Mouse (Mus musculus) neural tube, embryonic 11.5 days (tissue): ENCODE measurements around the gene Fstl3. TPM values are rescaled to one million over a fixed set of nuclear protein-coding genes. Genes with fewer than 3 reads are reported as not detected.

Experiments
- ATAC-seq: fragments of 200-750 bp; cut with Nextera tagmentation; 2 replicates; pipeline ENCODE4 v1.8.0; 2017; ENCODE audit warnings: moderate number of reproducible peaks, mild to moderate bottlenecking, moderate TSS enrichment, moderate library complexity; ENCODE audit not compliant: insufficient read depth, low FRiP score, low TSS enrichment
- DNase-seq: peaks from one replicate; pipeline ENCODE4 v3.0.0-alpha.2; 2015; ENCODE audit warnings: low spot score
- H3K27ac ChIP-seq: fragments of 300-500 bp; sonication (generic); 2 replicates; pipeline ENCODE4 v1.5.1; 2014; ENCODE audit warnings: low read depth, mild to moderate bottlenecking, low read length
- H3K27me3 ChIP-seq: fragments of 300-500 bp; sonication (generic); 2 replicates; pipeline ENCODE4 v1.6.1; 2014; ENCODE audit warnings: mild to moderate bottlenecking, low read length, mixed read lengths; ENCODE audit not compliant: control insufficient read depth, insufficient read depth
- H3K36me3 ChIP-seq: fragments of 300-500 bp; sonication (generic); 2 replicates; pipeline ENCODE4 v1.6.1; 2014; ENCODE audit warnings: mild to moderate bottlenecking, low read length, moderate library complexity, mixed read lengths; ENCODE audit not compliant: control insufficient read depth, insufficient read depth
- H3K4me1 ChIP-seq: fragments of 300-500 bp; sonication (generic); 2 replicates; pipeline ENCODE4 v1.6.1; 2014; ENCODE audit warnings: low read length, mixed read lengths; ENCODE audit not compliant: control insufficient read depth, insufficient read depth
- H3K4me2 ChIP-seq: fragments of 300-500 bp; sonication (generic); 2 replicates; pipeline ENCODE4 v1.6.1; 2014; ENCODE audit warnings: low read depth, mild to moderate bottlenecking, moderate library complexity
- H3K4me3 ChIP-seq: fragments of 300-500 bp; sonication (generic); 2 replicates; pipeline ENCODE4 v1.5.1; 2014; ENCODE audit warnings: low read depth, low read length
- H3K9ac ChIP-seq: fragments of 300-500 bp; sonication (generic); 2 replicates; pipeline ENCODE4 v1.6.1; 2014; ENCODE audit warnings: mild to moderate bottlenecking, low read length
- H3K9me3 ChIP-seq: fragments of 300-500 bp; sonication (generic); 2 replicates; pipeline ENCODE4 v1.6.1; 2016; ENCODE audit warnings: low read length; ENCODE audit not compliant: control insufficient read depth
- WGBS: fragments of 180-500 bp; shearing (Covaris S2); extraction: QIAGEN DNeasy Blood & Tissue Kit; methylation state at CpG from one replicate; pipeline ENCODE4 v1.1.7; 2014; 5-methylcytosine and 5-hydroxymethylcytosine counted together
- polyA plus RNA-seq: library from polyadenylated mRNA; unstranded; fragments of >200 nt; fragmentation: Nextera tagmentation; extraction: Ambion mirVana; gene quantifications from 2 replicates; pipeline ENCODE4 v1.2.1, GENCODE M21; 2014

Fstl3 gene
- polyA plus RNA-seq, 1 experiment from 2014 or later, result 1.3 TPM

GRCm38 (mm10) chr10:79739234-79739633 is 37.8 kb upstream of the Fstl3 start:
- H3K27me3 ChIP-seq, result peaks cover 3% of the 10 kb centered on the region; the same call in 1 of the 2 replicates

GRCm38 (mm10) chr10:79740863-79741262 is 36.2 kb upstream of the Fstl3 start:
- WGBS, result 68% methylated on average over 11 of the region's 11 CpGs
- peak; percentile 28 for DNase-seq

More at GRCm38 (mm10) chr10:79739234-79739633, 37.8 kb upstream of the Fstl3 start:
- Histone ChIP-seq H3K9me3 (peaks cover 13% of the 10 kb centered on the region; the same call in 1 of the 2 replicates), H3K4me1 (no peaks in the 10 kb centered on the region), H3K4me2 (no peak overlapping the region), H3K4me3 (no peak overlapping the region), H3K27ac (no peak overlapping the region), H3K9ac (no peak overlapping the region), H3K36me3 (peaks cover 61% of the 10 kb centered on the region)
- no peak for ATAC-seq
- 95% methylated on average over 27 of the region's 28 CpGs for WGBS
- no peak for DNase-seq

GRCm38 (mm10) chr10:79743161-79743560 is 33.9 kb upstream of the Fstl3 start:
- Histone ChIP-seq H3K4me2 (no peak overlapping the region), H3K4me3 (no peak overlapping the region), H3K36me3 (peaks cover 38% of the 10 kb centered on the region), H3K4me1 (peaks cover 3% of the 10 kb centered on the region; the same call in 1 of the 2 replicates), H3K27me3 (no peaks in the 10 kb centered on the region), H3K9ac (no peak overlapping the region), H3K27ac (no peak overlapping the region), H3K9me3 (peaks cover 13% of the 10 kb centered on the region; the same call in 1 of the 2 replicates)
- no peak for ATAC-seq
- WGBS, result 90% methylated on average over 11 of the region's 11 CpGs
- no peak for DNase-seq

More at GRCm38 (mm10) chr10:79740863-79741262, 36.2 kb upstream of the Fstl3 start:
- Histone ChIP-seq H3K4me2 (no peak overlapping the region), H3K4me3 (no peak overlapping the region), H3K4me1 (peaks cover 3% of the 10 kb centered on the region; the same call in 1 of the 2 replicates), H3K36me3 (peaks cover 59% of the 10 kb centered on the region), H3K9ac (no peak overlapping the region), H3K27ac (no peak overlapping the region), H3K27me3 (no peaks in the 10 kb centered on the region), H3K9me3 (peaks cover 13% of the 10 kb centered on the region; the same call in 1 of the 2 replicates)
- ATAC-seq, result no peak

- Histone ChIP-seq H3K4me2 (no peak overlapping the region), H3K27me3 (no peaks in the 10 kb centered on the region), H3K4me1 (peaks cover 3% of the 10 kb centered on the region; the same call in 1 of the 2 replicates), H3K4me3 (no peak overlapping the region), H3K9me3 (peaks cover 10% of the 10 kb centered on the region; the same call in 1 of the 2 replicates), H3K27ac (no peak overlapping the region), H3K9ac (no peak overlapping the region), H3K36me3 (peaks cover 31% of the 10 kb centered on the region)
- DNase-seq, result no peak
- WGBS, result 95% methylated on average over 15 of the region's 15 CpGs
- ATAC-seq, result no peak
These were observed 33.3 kb upstream of the Fstl3 start for GRCm38 (mm10) chr10:79743650-79744365.

GRCm38 (mm10) chr10:79745411-79745810 is 31.7 kb upstream of the Fstl3 start:
- H3K4me3 ChIP-seq, result 0 out of 2 replicates have a peak overlapping the region, but pooled peaks have one; percentile 60
- DNase-seq (no peak), ATAC-seq (no peak)
- H3K4me2 ChIP-seq, result peak overlapping the region; percentile 60
- 96% methylated on average over 3 of the region's 3 CpGs for whole genome bisulfite sequencing
- H3K9ac ChIP-seq, result no peak overlapping the region
- H3K27ac ChIP-seq, result no peak overlapping the region
- H3K4me1 ChIP-seq, result peaks cover 3% of the 10 kb centered on the region; the same call in 1 of the 2 replicates
- peaks cover 16% of the 10 kb centered on the region for H3K36me3 ChIP-seq
- no peaks in the 10 kb centered on the region for H3K9me3 ChIP-seq
- no peaks in the 10 kb centered on the region for H3K27me3 ChIP-seq

- ATAC-seq, result peak; percentile 93
- no peak within 1 kb of the TSS for H3K27ac ChIP-seq
- WGBS, result 4% methylated on average over 38 of the region's 38 CpGs
These were observed 30.9 kb upstream of the Fstl3 start, which contains the start of gene Polrmt for GRCm38 (mm10) chr10:79745898-79746773. Gene Polrmt (minus strand): TSS chr10:79746581.

GRCm38 (mm10) chr10:79746774-79747151 is 30.3 kb upstream of the Fstl3 start:
- ATAC-seq, result peak; percentile 58
- Histone ChIP-seq H3K4me2 (peak overlapping the region; percentile 60), H3K9ac (no peak overlapping the region; the same call in 1 of the 2 replicates), H3K4me1 (peaks cover 3% of the 10 kb centered on the region; the same call in 1 of the 2 replicates), H3K27ac (no peak overlapping the region), H3K36me3 (peaks cover 4% of the 10 kb centered on the region), H3K4me3 (no peak overlapping the region; the same call in 1 of the 2 replicates), H3K27me3 (no peaks in the 10 kb centered on the region), H3K9me3 (no peaks in the 10 kb centered on the region)
- no peak for DNase-seq
- WGBS, result 24% methylated on average over 6 of the region's 6 CpGs

More at GRCm38 (mm10) chr10:79745898-79746773, 30.9 kb upstream of the Fstl3 start, which contains the start of gene Polrmt:
- Histone ChIP-seq H3K4me1 (peaks cover 3% of the 10 kb centered on the region; the same call in 1 of the 2 replicates), H3K4me3 (peak within 1 kb of the TSS; percentile 60), H3K27me3 (no peaks in the 10 kb centered on the region), H3K9me3 (no peaks in the 10 kb centered on the region), H3K4me2 (peak within 1 kb of the TSS; percentile 60), H3K36me3 (peaks cover 9% of the 10 kb centered on the region), H3K9ac (peak within 1 kb of the TSS; percentile 41)
- DNase-seq, result peak; percentile 96

- Histone ChIP-seq H3K9ac (no peak overlapping the region), H3K4me2 (no peak overlapping the region), H3K9me3 (no peaks in the 10 kb centered on the region), H3K27me3 (no peaks in the 10 kb centered on the region), H3K36me3 (no peaks in the 10 kb centered on the region; the same call in 1 of the 2 replicates), H3K27ac (no peak overlapping the region), H3K4me1 (peaks cover 3% of the 10 kb centered on the region; the same call in 1 of the 2 replicates), H3K4me3 (no peak overlapping the region)
- ATAC-seq (no peak), DNase-seq (no peak)
- 74% methylated on average over 6 of the region's 6 CpGs for WGBS
These were observed 28.6 kb upstream of the Fstl3 start for GRCm38 (mm10) chr10:79748496-79748895.
